In genomic region chr6:122458946-122459693, GRCm38 (mm10) we compare ENCODE assay signal across 19 mouse cellular contexts. TPM values are rescaled to one million over a fixed set of nuclear protein-coding genes. Genes with fewer than 3 reads are reported as not detected.
"Had no signal": no experiment of that assay in that cellular context is flagged by ENCODE, and none has a peak within 500 bp of the region (broad histone marks: within the 10 kb centered on the region; RNA-seq: fewer than 3 reads in every experiment).

No protein-coding gene starts in this region.

- DNase-seq: kidney, adult 11 months; kidney, adult 9 months; kidney, postnatal 36 days; lung, postnatal 14 days; right cerebral cortex, postnatal 4 days; spleen, adult 18-20 months; thymus, adult 2 months; thymus, postnatal 25 days had no signal

- H3K9ac ChIP-seq: hindbrain, embryonic 14.5 days; limb, embryonic 12.5 days; lung, embryonic 15.5 days; midbrain, embryonic 12.5 days had no signal

- H3K4me3 ChIP-seq: layer of hippocampus, adult 2 months; left cerebral cortex, adult 2 months; limb, embryonic 12.5 days; lung, embryonic 15.5 days; megakaryocyte, embryonic 14.5 days; midbrain, embryonic 12.5 days had no signal

- H3K9me3 ChIP-seq: limb, embryonic 12.5 days; lung, embryonic 15.5 days; megakaryocyte, embryonic 14.5 days; midbrain, embryonic 12.5 days had no signal

- H3K27ac ChIP-seq: hindbrain, embryonic 14.5 days; kidney, postnatal 0 days; layer of hippocampus, adult 2 months; left cerebral cortex, adult 2 months; limb, embryonic 12.5 days; lung, embryonic 15.5 days; macrophage; midbrain, embryonic 12.5 days had no signal

- H3K27me3 ChIP-seq: limb, embryonic 12.5 days; lung, embryonic 15.5 days; megakaryocyte, embryonic 14.5 days; midbrain, embryonic 12.5 days had no signal

- ATAC-seq: midbrain, embryonic 16.5 days had no signal

- H3K4me2 ChIP-seq: hindbrain, embryonic 14.5 days; limb, embryonic 12.5 days; liver, embryonic 11.5 days; lung, embryonic 15.5 days; midbrain, embryonic 12.5 days had no signal

- H3K4me1 ChIP-seq: lung, embryonic 15.5 days; megakaryocyte, embryonic 14.5 days; midbrain, embryonic 12.5 days had no signal

RNA-seq across cellular contexts. Expression of gene Rimklb, which starts 39.4 kb away (rescaled TPM):
- polyA plus RNA-seq: macrophage had no signal

RNA-seq across cellular contexts. Expression of gene Mfap5, which starts 46.5 kb away (rescaled TPM):
- polyA plus RNA-seq: macrophage had no signal
